Mouse (Mus musculus) C2C12 (cell line): ENCODE measurements around the gene Lmntd1.
A peak's percentile ranks its signal among the peaks of the same experiment; 100 is the strongest.

Experiments
- CEBPB ChIP-seq: IDR thresholded peaks from one replicate; pipeline ENCODE4 v1.6.1; 2011; ENCODE audit warnings: low read depth, mild to moderate bottlenecking, control low read depth, moderate library complexity
- CTCF ChIP-seq: IDR thresholded peaks from one replicate; pipeline ENCODE4 v1.5.1; 2011; ENCODE audit not compliant: control insufficient read depth, insufficient read depth, insufficient read length
- FOSL1 ChIP-seq: IDR thresholded peaks from one replicate; pipeline ENCODE4 v1.8.0; 2011; ENCODE audit warnings: mild to moderate bottlenecking, low read length; ENCODE audit not compliant: poor library complexity, insufficient read depth, severe bottlenecking
- USF1 ChIP-seq: IDR thresholded peaks from one replicate; pipeline ENCODE4 v1.6.1; 2011; ENCODE audit warnings: low read depth, mild to moderate bottlenecking, control low read depth, moderate library complexity

- no peak for TF ChIP-seq CEBPB
- peak; percentile 57 for TF ChIP-seq CTCF
- no peak for TF ChIP-seq FOSL1
- TF ChIP-seq USF1, result no peak
Observed at GRCm38 (mm10) chr6:145417014-145417719, 197.0 kb downstream of the Lmntd1 start.
